Mouse (Mus musculus) MEL (cell line): Measurements from ENCODE around the gene Sirt3. TPM values are rescaled to one million over a fixed set of nuclear protein-coding genes. Genes with fewer than 3 reads are reported as not detected.

Experiments
- DNase-seq: peaks from one replicate; pipeline ENCODE4 v3.0.0; 2011; ENCODE audit warnings: low read depth, low spot score
- H3K27ac ChIP-seq: 2 replicates; pipeline ENCODE4 v1.5.1; 2012; ENCODE audit warnings: low read depth, mild to moderate bottlenecking, control low read depth, low read length, moderate library complexity; ENCODE audit not compliant: control insufficient read depth
- H3K27me3 ChIP-seq, 2 experiments: fragments of 150-350 bp in 1 of 2; sonication (generic) in 1 of 2; 2 replicates each; pipeline ENCODE4 v1.6.1; 2012; ENCODE audit warnings: low read length in 2 of 2, mild to moderate bottlenecking in 2 of 2, improper control_type of control experiment in 1 of 2, moderate library complexity in 1 of 2; ENCODE audit not compliant: insufficient read depth in 2 of 2, control insufficient read depth in 1 of 2
- H3K36me3 ChIP-seq, 2 experiments: 2 replicates each; pipeline ENCODE4 v1.6.1; 2012 to 2014; ENCODE audit warnings: low read length in 2 of 2, improper control_type of control experiment in 1 of 2, inconsistent platforms in 1 of 2, mild to moderate bottlenecking in 1 of 2; ENCODE audit not compliant: insufficient read depth in 2 of 2, control insufficient read depth in 1 of 2
- H3K4me1 ChIP-seq, 2 experiments: fragments of 150-350 bp in 1 of 2; sonication (generic) in 1 of 2; 2 replicates each; pipeline ENCODE4 v1.6.1; 2012; ENCODE audit warnings: low read length in 2 of 2, improper control_type of control experiment in 1 of 2, mild to moderate bottlenecking in 1 of 2; ENCODE audit not compliant: insufficient read depth in 2 of 2, control insufficient read depth in 1 of 2
- H3K4me3 ChIP-seq, 2 experiments: fragments of 150-350 bp in 1 of 2; sonication (generic) in 1 of 2; 2 replicates each; pipeline ENCODE4 v1.5.1; 2012; ENCODE audit warnings: low read depth in 2 of 2, low read length in 2 of 2, mild to moderate bottlenecking in 2 of 2, moderate library complexity in 2 of 2, control low read depth in 1 of 2, improper control_type of control experiment in 1 of 2; ENCODE audit not compliant: control insufficient read depth in 1 of 2, insufficient read depth in 1 of 2
- H3K79me2 ChIP-seq: 2 replicates; pipeline ENCODE4 v1.6.1; 2012; ENCODE audit warnings: mild to moderate bottlenecking, low read length, moderate library complexity; ENCODE audit not compliant: control insufficient read depth, poor library complexity, insufficient read depth
- H3K9ac ChIP-seq: 2 replicates; pipeline ENCODE4 v1.6.1; 2012; ENCODE audit warnings: low read depth, mild to moderate bottlenecking, control low read depth, low read length, moderate library complexity; ENCODE audit not compliant: control insufficient read depth, poor library complexity, severe bottlenecking
- H3K9me3 ChIP-seq: fragments of 150-350 bp; sonication (generic); replicated peaks from 2 replicates; pipeline ENCODE4 v1.6.1; 2012; ENCODE audit warnings: mild to moderate bottlenecking, low read length, improper control_type of control experiment, moderate library complexity; ENCODE audit not compliant: insufficient read depth
- BHLHE40 ChIP-seq: IDR thresholded peaks from 2 replicates; pipeline ENCODE4 v1.6.1; 2012; ENCODE audit warnings: low read depth, mild to moderate bottlenecking, inconsistent platforms, low read length, improper control_type of control experiment, borderline replicate concordance
- CHD1 ChIP-seq: IDR thresholded peaks from 2 replicates; pipeline ENCODE4 v1.6.1; 2012; ENCODE audit warnings: low read depth, mild to moderate bottlenecking, inconsistent platforms, low read length, improper control_type of control experiment
- CTCF ChIP-seq, 3 experiments: IDR thresholded peaks in 2 of 3; conservative IDR thresholded peaks in 1 of 3; 2 replicates each; pipeline ENCODE4 v1.5.1; 2011 to 2012; ENCODE audit warnings: low read length in 3 of 3, low read depth in 2 of 3, mild to moderate bottlenecking in 2 of 3, improper control_type of control experiment in 1 of 3, inconsistent platforms in 1 of 3, mixed read lengths in 1 of 3, moderate library complexity in 1 of 3; ENCODE audit not compliant: control insufficient read depth in 1 of 3, insufficient read depth in 1 of 3, poor library complexity in 1 of 3, severe bottlenecking in 1 of 3
- EP300 ChIP-seq, 2 experiments: IDR thresholded peaks; 2 replicates each; pipeline ENCODE4 v1.6.1; 2011; ENCODE audit warnings: improper control_type of control experiment in 2 of 2, low read length in 2 of 2, low read depth in 1 of 2, mild to moderate bottlenecking in 1 of 2
- ETS1 ChIP-seq: IDR thresholded peaks from 2 replicates; pipeline ENCODE4 v1.6.1; 2012; ENCODE audit warnings: low read depth, mild to moderate bottlenecking, inconsistent platforms, low read length, improper control_type of control experiment, moderate library complexity
- GABPA ChIP-seq: IDR thresholded peaks from 2 replicates; pipeline ENCODE4 v1.6.1; 2012; ENCODE audit warnings: low read depth, mild to moderate bottlenecking, inconsistent platforms, low read length, improper control_type of control experiment, moderate library complexity
- HCFC1 ChIP-seq: IDR thresholded peaks from 2 replicates; pipeline ENCODE4 v1.6.1; 2012; ENCODE audit warnings: low read depth, mild to moderate bottlenecking, inconsistent platforms, low read length, improper control_type of control experiment, moderate library complexity
- JUND ChIP-seq: IDR thresholded peaks from 2 replicates; pipeline ENCODE4 v1.6.1; 2011; ENCODE audit warnings: low read depth, mild to moderate bottlenecking, improper control_type of control experiment, low read length
- KAT2A ChIP-seq: conservative IDR thresholded peaks from 2 replicates; pipeline ENCODE4 v1.6.1; 2012; ENCODE audit warnings: low read depth, low read length, improper control_type of control experiment, inconsistent platforms
- MAFK ChIP-seq: IDR thresholded peaks from 2 replicates; pipeline ENCODE4 v1.6.1; 2011; ENCODE audit warnings: low read depth, mild to moderate bottlenecking, low read length, improper control_type of control experiment, borderline replicate concordance
- MAX ChIP-seq: IDR thresholded peaks from 2 replicates; pipeline ENCODE4 v1.6.1; 2011; ENCODE audit warnings: low read length, improper control_type of control experiment
- MAZ ChIP-seq: IDR thresholded peaks from 2 replicates; pipeline ENCODE4 v1.6.1; 2012; ENCODE audit warnings: low read depth, mild to moderate bottlenecking, inconsistent platforms, low read length, improper control_type of control experiment
- MYC ChIP-seq: IDR thresholded peaks from 2 replicates; pipeline ENCODE4 v1.6.1; 2011; ENCODE audit warnings: low read depth, mild to moderate bottlenecking, low read length, improper control_type of control experiment, moderate library complexity
- RAD21 ChIP-seq: IDR thresholded peaks from 2 replicates; pipeline ENCODE4 v1.6.1; 2011; ENCODE audit warnings: mild to moderate bottlenecking, low read depth, low read length, improper control_type of control experiment
- SIN3A ChIP-seq: IDR thresholded peaks from 2 replicates; pipeline ENCODE4 v1.6.1; 2012; ENCODE audit warnings: low read length, improper control_type of control experiment, inconsistent platforms
- SMC3 ChIP-seq: IDR thresholded peaks from 2 replicates; pipeline ENCODE4 v1.6.1; 2011; ENCODE audit warnings: low read depth, low read length, improper control_type of control experiment
- TCF12 ChIP-seq: IDR thresholded peaks from 2 replicates; pipeline ENCODE4 v1.6.1; 2014; ENCODE audit warnings: low read depth, mild to moderate bottlenecking, inconsistent platforms, low read length, improper control_type of control experiment, moderate library complexity
- UBTF ChIP-seq: IDR thresholded peaks from 2 replicates; pipeline ENCODE4 v1.6.1; 2012; ENCODE audit warnings: low read depth, mild to moderate bottlenecking, inconsistent platforms, low read length, improper control_type of control experiment, moderate library complexity, borderline replicate concordance; ENCODE audit not compliant: insufficient read depth
- ZC3H11A ChIP-seq: IDR thresholded peaks from 2 replicates; pipeline ENCODE4 v1.6.1; 2012; ENCODE audit warnings: low read depth, mild to moderate bottlenecking, inconsistent platforms, low read length, improper control_type of control experiment
- ZKSCAN1 ChIP-seq: IDR thresholded peaks from 2 replicates; pipeline ENCODE4 v1.6.1; 2012; ENCODE audit warnings: low read depth, mild to moderate bottlenecking, inconsistent platforms, low read length, improper control_type of control experiment, moderate library complexity
- ZNF384 ChIP-seq: IDR thresholded peaks from 2 replicates; pipeline ENCODE4 v1.6.1; 2012; ENCODE audit warnings: low read depth, mild to moderate bottlenecking, inconsistent platforms, low read length, improper control_type of control experiment
- polyA plus RNA-seq, 2 experiments: library from polyadenylated mRNA; stranded (reverse) in 1 of 2; unstranded in 1 of 2; fragments of >175 nt in 1 of 2; fragments of >200 nt in 1 of 2; gene quantifications; 2 replicates each; pipeline versions ENCODE4 v1.2.1 to v1.2.4; 2012; ENCODE audit warnings: low replicate concordance in 2 of 2, low read depth in 1 of 2; ENCODE audit not compliant: insufficient read length in 2 of 2, insufficient read depth in 1 of 2, missing spikeins in 1 of 2
- total RNA-seq: library from RNA; depleted of rRNA; stranded (reverse); fragments of 300-350 nt; gene quantifications from 2 replicates; pipeline ENCODE4 v1.2.3, GENCODE M21; 2012

Gene Sirt3
- total and polyA plus RNA-seq, 3 experiments = 16.1 to 19.5 TPM; not detected in 1

GRCm38 (mm10) chr7:140845683-140846082, 36.4 kb downstream of the Sirt3 start:
- Histone ChIP-seq H3K4me3 (no peak overlapping the region), H3K9me3 (no peaks in the 10 kb centered on the region), H3K27me3 (no peaks in the 10 kb centered on the region; a peak in 1 of 4 replicates), H3K4me1 (no peaks in the 10 kb centered on the region), H3K27ac (no peak overlapping the region), H3K9ac (no peak overlapping the region), H3K36me3 (no peaks in the 10 kb centered on the region), H3K79me2 (no peaks in the 10 kb centered on the region)
- no peak for DNase-seq
- TF ChIP-seq EP300 (IDR thresholded peaks at IDR 0.05; ENCODE audit: low read depth in 1 of 2, low read length in 2 of 2) (no peak), MAX (no peak), JUND (no peak), CTCF (IDR thresholded peaks at IDR 0.05 in 2 of 3, conservative IDR thresholded peaks at IDR 0.05 in 1 of 3; ENCODE audit: control insufficient read depth in 1 of 3, insufficient read depth in 1 of 3, low read depth in 2 of 3, low read length in 3 of 3, poor library complexity in 1 of 3, severe bottlenecking in 1 of 3) (peak; percentile 8 to 29 (median 29); a peak in 3 of 6 replicates)

- Histone ChIP-seq H3K9me3 (no peaks in the 10 kb centered on the region), H3K79me2 (no peaks in the 10 kb centered on the region), H3K4me1 (no peaks in the 10 kb centered on the region), H3K4me3 (no peak within 1 kb of the TSS), H3K36me3 (no peaks in the 10 kb centered on the region), H3K27me3 (no peaks in the 10 kb centered on the region; a peak in 1 of 4 replicates), H3K9ac (no peak within 1 kb of the TSS), H3K27ac (no peak within 1 kb of the TSS)
- DNase-seq = peak; percentile 86
- no peak for TF ChIP-seq MYC
- peak; percentile 97 for TF ChIP-seq ZC3H11A
- peak; percentile 97 for TF ChIP-seq RAD21
- TF ChIP-seq BHLHE40 = 0 out of 2 replicates have a peak, but pooled peaks have one; percentile 13
- TF ChIP-seq UBTF = no peak
- TF ChIP-seq ETS1 = no peak
- peak; percentile 35; the same call in 1 of the 2 replicates for TF ChIP-seq SIN3A
- peak; percentile 67 to 97 (median 94) for TF ChIP-seq CTCF (IDR thresholded peaks at IDR 0.05 in 2 of 3, conservative IDR thresholded peaks at IDR 0.05 in 1 of 3; ENCODE audit: control insufficient read depth in 1 of 3, insufficient read depth in 1 of 3, low read depth in 2 of 3, low read length in 3 of 3, poor library complexity in 1 of 3, severe bottlenecking in 1 of 3)
- TF ChIP-seq SMC3 = peak; percentile 98
These were observed 37.0 kb downstream of the Sirt3 start, which contains the start of gene Scgb1c1 for GRCm38 (mm10) chr7:140844905-140845665. TSS of gene Scgb1c1 (plus strand) at chr7:140845547.

DNA sequence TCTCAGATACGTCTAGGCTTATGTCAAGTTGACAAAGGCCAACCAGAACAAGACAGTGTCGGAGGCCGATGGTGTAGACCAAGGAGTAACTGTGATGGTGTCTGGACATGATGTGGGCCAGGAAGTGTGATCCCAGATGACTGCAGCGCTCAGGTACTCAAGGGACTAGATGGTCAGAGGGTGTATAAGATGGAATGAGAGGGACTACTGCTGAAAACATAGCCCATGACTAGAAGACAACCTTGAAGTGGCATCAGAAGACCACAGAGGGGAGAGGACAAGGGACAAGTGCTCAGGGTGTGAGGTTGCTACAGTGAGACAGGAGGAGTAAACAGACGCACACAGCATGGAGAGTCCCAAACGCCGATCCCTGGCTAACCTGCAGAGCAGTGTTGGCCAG, 38.3 kb downstream of the Sirt3 start:
- H3K4me1 ChIP-seq = peaks cover 0 to 2% of the 10 kb centered on the region in 2 experiments; a peak in 1 of 4 replicates
- no peaks in the 10 kb centered on the region; a peak in 1 of 4 replicates for H3K36me3 ChIP-seq
- H3K9me3 ChIP-seq = no peaks in the 10 kb centered on the region
- TF ChIP-seq KAT2A (no peak), ETS1 (no peak), MAX (no peak), TCF12 (no peak), ZNF384 (no peak), CHD1 (no peak), MAFK (no peak), UBTF (no peak), HCFC1 (no peak), ZKSCAN1 (no peak), ZC3H11A (no peak), RAD21 (no peak), SMC3 (no peak), MAZ (no peak), GABPA (no peak)
- H3K27me3 ChIP-seq = no peaks in the 10 kb centered on the region; a peak in 1 of 4 replicates
- no peaks in the 10 kb centered on the region for H3K79me2 ChIP-seq
- H3K4me3 ChIP-seq = no peak overlapping the region
- H3K9ac ChIP-seq = no peak overlapping the region
- H3K27ac ChIP-seq = no peak overlapping the region
- DNase-seq = no peak
